Mouse (Mus musculus) spleen, adult 2 months (tissue): ENCODE measurements around the gene Sema3e.

Experiments used
- CTCF ChIP-seq: fragments of 200-500 bp; IDR thresholded peaks from 2 replicates; pipeline ENCODE4 v1.5.1; 2011; ENCODE audit warnings: mild to moderate bottlenecking, inconsistent platforms; ENCODE audit not compliant: insufficient read depth, insufficient read length, insufficient replicate concordance; ENCODE audit errors: extremely low read depth
- POLR2A ChIP-seq: fragments of 200-500 bp; IDR thresholded peaks from 2 replicates; pipeline ENCODE4 v1.6.1; 2011; ENCODE audit warnings: low read depth, low read length, inconsistent platforms

DNA sequence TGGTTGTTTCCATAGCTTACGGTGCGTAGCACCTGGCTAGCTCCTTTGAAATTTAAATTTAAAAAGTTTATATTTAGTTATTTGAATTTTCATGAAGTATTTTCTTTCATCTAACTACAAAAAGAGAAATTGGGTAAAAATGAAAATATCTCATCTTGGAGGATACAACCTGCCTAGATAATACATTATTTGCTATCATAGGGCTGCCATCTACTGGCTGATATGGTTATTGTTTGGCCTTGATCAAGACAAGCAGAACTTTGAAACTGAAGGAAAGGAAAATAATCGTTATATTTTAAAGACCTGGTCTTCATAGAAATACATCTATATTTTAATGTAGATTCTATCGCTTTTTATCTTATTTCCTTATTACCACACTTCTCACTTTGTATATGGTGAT lies 193.6 kb downstream of the Sema3e start:
- TF ChIP-seq POLR2A = no peak
- no peak for TF ChIP-seq CTCF
